Mouse (Mus musculus) bone marrow macrophage, adult 2 months (primary cell): ENCODE results near the gene Ube2o.

ENCODE experiments used
- CTCF ChIP-seq: IDR thresholded peaks from 2 replicates; pipeline ENCODE4 v1.5.1; 2012; ENCODE audit warnings: low read depth, mild to moderate bottlenecking, low read length, moderate library complexity
- POLR2A ChIP-seq: IDR thresholded peaks from 2 replicates; pipeline ENCODE4 v1.6.1; 2012; ENCODE audit warnings: mild to moderate bottlenecking, low read depth, low read length, borderline replicate concordance

- TF ChIP-seq POLR2A (no peak), CTCF (peak; percentile 21; the same call in 1 of the 2 replicates)
Observed at GRCm38 (mm10) chr11:116627072-116628020, 46.1 kb upstream of the Ube2o start.
